In the genomic region with DNA sequence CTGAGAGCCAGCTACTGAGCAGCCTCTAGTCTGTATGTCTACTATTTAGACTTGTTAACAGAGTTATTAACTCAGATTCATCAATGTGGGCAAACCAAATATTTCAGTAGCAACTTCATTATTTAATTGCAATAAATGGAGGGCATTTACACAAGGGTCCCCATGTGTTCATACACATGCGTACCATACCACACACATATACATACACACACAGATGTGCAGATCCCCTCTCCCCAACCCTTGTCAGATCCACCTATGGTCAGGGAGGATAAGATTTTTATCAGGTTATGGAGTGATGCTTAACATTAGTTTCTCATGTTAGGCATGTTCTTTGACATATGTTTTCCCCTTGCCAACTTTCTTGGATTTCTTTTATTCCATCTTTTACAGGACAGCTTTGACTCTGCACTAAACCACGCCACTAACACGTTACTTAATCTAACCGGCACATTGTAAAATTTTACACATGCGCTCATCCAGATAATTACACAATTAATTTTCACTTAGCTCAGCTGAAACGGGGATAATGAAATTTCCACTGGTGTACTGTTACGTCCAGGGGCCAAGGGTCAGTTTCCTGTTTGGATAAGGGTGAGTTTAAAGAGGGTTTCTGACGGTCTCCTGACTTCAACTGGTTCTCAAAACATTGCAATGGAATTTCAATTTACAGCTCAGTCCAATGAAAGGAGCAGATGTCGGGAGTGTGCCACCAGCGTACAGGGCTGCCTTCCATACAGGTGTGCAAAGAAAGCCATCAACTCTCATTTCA, we compare ENCODE assay signal across 27 mouse cellular contexts.
DNase-seq lines count a peak whose midpoint lies in the region; ATAC-seq and TF ChIP-seq lines count a peak whose summit lies in the region.
"Had no signal": no experiment of that assay in that cellular context is flagged by ENCODE, and none has a peak within 500 bp of the region (broad histone marks: within the 10 kb centered on the region; RNA-seq: fewer than 3 reads in every experiment).

No protein-coding gene starts in this region.

- TF ChIP-seq CTCF in kidney, postnatal 0 days (IDR thresholded peaks at IDR 0.05; ENCODE audit: low read depth) = no peak
- no peak for TF ChIP-seq CTCF in hindbrain, postnatal 0 days (IDR thresholded peaks at IDR 0.05; ENCODE audit: low read depth)

- no peaks in the 10 kb centered on the region for H3K9me3 ChIP-seq in forebrain, embryonic 11.5 days (ENCODE audit: control insufficient read depth, low read length)
- H3K9me3 ChIP-seq in forebrain, embryonic 15.5 days = no peaks in the 10 kb centered on the region
- no peaks in the 10 kb centered on the region for H3K9me3 ChIP-seq in kidney, postnatal 0 days (replicated peaks; ENCODE audit: low read length)
- no peaks in the 10 kb centered on the region for H3K9me3 ChIP-seq in limb, embryonic 10.5 days (replicated peaks)
- no peaks in the 10 kb centered on the region for H3K9me3 ChIP-seq in hindbrain, postnatal 0 days (ENCODE audit: low read length)
- H3K9me3 ChIP-seq: forebrain, embryonic 10.5 days; heart, embryonic 15.5 days; hindbrain, embryonic 15.5 days; liver, embryonic 15.5 days; midbrain, embryonic 12.5 days; neural tube, embryonic 15.5 days; stomach, embryonic 15.5 days had no signal

- H3K4me3 ChIP-seq in forebrain, embryonic 11.5 days (ENCODE audit: low read depth, low read length) = no peak overlapping the region
- H3K4me3 ChIP-seq in forebrain, embryonic 15.5 days = no peak overlapping the region
- no peak overlapping the region for H3K4me3 ChIP-seq in kidney, postnatal 0 days (replicated peaks; ENCODE audit: low read depth, low read length)
- no peak overlapping the region for H3K4me3 ChIP-seq in limb, embryonic 10.5 days
- no peak overlapping the region for H3K4me3 ChIP-seq in hindbrain, postnatal 0 days (ENCODE audit: low read length)
- H3K4me3 ChIP-seq: forebrain, embryonic 10.5 days; gastrocnemius, adult 2 months; heart, embryonic 15.5 days; hindbrain, embryonic 15.5 days; layer of hippocampus, adult 2 months; liver, embryonic 15.5 days; midbrain, embryonic 12.5 days; neural tube, embryonic 15.5 days; stomach, embryonic 15.5 days had no signal

- no peaks in the 10 kb centered on the region for H3K4me1 ChIP-seq in forebrain, embryonic 11.5 days (replicated peaks; ENCODE audit: control insufficient read depth, insufficient read depth, low read length)
- H3K4me1 ChIP-seq in forebrain, embryonic 15.5 days = no peaks in the 10 kb centered on the region
- H3K4me1 ChIP-seq in kidney, postnatal 0 days (replicated peaks; ENCODE audit: insufficient read depth, low read length) = no peaks in the 10 kb centered on the region
- H3K4me1 ChIP-seq in limb, embryonic 10.5 days = peaks cover 40% of the 10 kb centered on the region
- no peaks in the 10 kb centered on the region for H3K4me1 ChIP-seq in hindbrain, postnatal 0 days (ENCODE audit: insufficient read depth, low read length)
- H3K4me1 ChIP-seq: heart, embryonic 15.5 days; hindbrain, embryonic 15.5 days; liver, embryonic 15.5 days; midbrain, embryonic 12.5 days; neural tube, embryonic 15.5 days; stomach, embryonic 15.5 days had no signal

- 0 out of 2 replicates have a peak, but pooled peaks have one; percentile 21 for ATAC-seq in forebrain, embryonic 11.5 days (replicated peaks; ENCODE audit: low FRiP score)
- no peak for ATAC-seq in forebrain, embryonic 15.5 days (replicated peaks)
- ATAC-seq in kidney, postnatal 0 days (replicated peaks; ENCODE audit: low FRiP score, low read depth) = no peak
- no peak for ATAC-seq in hindbrain, postnatal 0 days
- ATAC-seq: activated CD4-positive, CD25-positive, alpha-beta regulatory T cell, adult 4 months; intestine, postnatal 0 days had no signal

- H3K27me3 ChIP-seq in forebrain, embryonic 11.5 days (ENCODE audit: control insufficient read depth, insufficient read depth, low read length) = no peaks in the 10 kb centered on the region
- H3K27me3 ChIP-seq in forebrain, embryonic 15.5 days = no peaks in the 10 kb centered on the region
- no peaks in the 10 kb centered on the region for H3K27me3 ChIP-seq in kidney, postnatal 0 days (ENCODE audit: insufficient read depth, low read length)
- H3K27me3 ChIP-seq in limb, embryonic 10.5 days (ENCODE audit: low read depth, poor library complexity, severe bottlenecking) = peaks cover 38% of the 10 kb centered on the region
- no peaks in the 10 kb centered on the region for H3K27me3 ChIP-seq in hindbrain, postnatal 0 days (ENCODE audit: insufficient read depth, low read length)
- H3K27me3 ChIP-seq: heart, embryonic 15.5 days; hindbrain, embryonic 15.5 days; liver, embryonic 15.5 days; midbrain, embryonic 12.5 days; neural tube, embryonic 15.5 days; stomach, embryonic 15.5 days had no signal

- H3K4me2 ChIP-seq in forebrain, embryonic 11.5 days (ENCODE audit: low read depth, low read length, severe bottlenecking) = no peak overlapping the region
- H3K4me2 ChIP-seq in forebrain, embryonic 15.5 days (replicated peaks) = no peak overlapping the region
- no peak overlapping the region for H3K4me2 ChIP-seq in kidney, postnatal 0 days (ENCODE audit: low read length)
- H3K4me2 ChIP-seq in hindbrain, postnatal 0 days (ENCODE audit: low read depth, low read length) = no peak overlapping the region
- H3K4me2 ChIP-seq: heart, embryonic 15.5 days; hindbrain, embryonic 15.5 days; liver, embryonic 15.5 days; midbrain, embryonic 12.5 days; neural tube, embryonic 15.5 days; stomach, embryonic 15.5 days had no signal

- no peak overlapping the region for H3K9ac ChIP-seq in forebrain, embryonic 11.5 days (ENCODE audit: low read length)
- no peak overlapping the region for H3K9ac ChIP-seq in forebrain, embryonic 15.5 days (replicated peaks)
- no peak overlapping the region for H3K9ac ChIP-seq in kidney, postnatal 0 days (ENCODE audit: low read depth, low read length)
- no peak overlapping the region for H3K9ac ChIP-seq in hindbrain, postnatal 0 days (replicated peaks; ENCODE audit: low read length)
- H3K9ac ChIP-seq: heart, embryonic 15.5 days; hindbrain, embryonic 15.5 days; liver, embryonic 15.5 days; midbrain, embryonic 12.5 days; neural tube, embryonic 15.5 days; stomach, embryonic 15.5 days had no signal

- no peak for DNase-seq in forebrain, embryonic 11.5 days (ENCODE audit: low spot score)
- peak; percentile 29 for DNase-seq in kidney, postnatal 0 days (ENCODE audit: low spot score)
- DNase-seq in kidney, adult 8-10 months = no peak
- peak; percentile 35 for DNase-seq in limb, embryonic 10.5 days (ENCODE audit: low spot score)
- no peak for DNase-seq in thymus, postnatal 25 days
- no peak for DNase-seq in ovary, postnatal 10 days (ENCODE audit: low spot score)
- DNase-seq in hindbrain, postnatal 0 days (ENCODE audit: low spot score) = no peak
- DNase-seq: adrenal gland, adult 8-10 months; cerebellum, adult 11-12 months; cerebellum, postnatal 10 days; gastrocnemius, adult 2 months; heart, postnatal 36 days; layer of hippocampus, postnatal 36 days; liver; thymus, adult 18-20 months; thymus, postnatal 4 days had no signal

- no peaks in the 10 kb centered on the region for H3K36me3 ChIP-seq in forebrain, embryonic 11.5 days (ENCODE audit: control insufficient read depth, insufficient read depth, low read length)
- no peaks in the 10 kb centered on the region for H3K36me3 ChIP-seq in forebrain, embryonic 15.5 days
- H3K36me3 ChIP-seq in kidney, postnatal 0 days (ENCODE audit: insufficient read depth, low read length) = no peaks in the 10 kb centered on the region
- no peaks in the 10 kb centered on the region for H3K36me3 ChIP-seq in limb, embryonic 10.5 days
- H3K36me3 ChIP-seq in hindbrain, postnatal 0 days (ENCODE audit: insufficient read depth, low read length) = no peaks in the 10 kb centered on the region
- H3K36me3 ChIP-seq: forebrain, embryonic 10.5 days; heart, embryonic 15.5 days; hindbrain, embryonic 15.5 days; liver, embryonic 15.5 days; midbrain, embryonic 12.5 days; neural tube, embryonic 15.5 days; stomach, embryonic 15.5 days had no signal

- WGBS in forebrain, embryonic 11.5 days = 57% methylated on average over 10 of the region's 10 CpGs
- 62% methylated on average over 10 of the region's 10 CpGs for WGBS in forebrain, embryonic 15.5 days
- 13% methylated on average over 10 of the region's 10 CpGs for WGBS in kidney, postnatal 0 days
- 16% methylated on average over 10 of the region's 10 CpGs for WGBS in limb, embryonic 10.5 days
- WGBS in hindbrain, postnatal 0 days = 61% methylated on average over 10 of the region's 10 CpGs

- no peak overlapping the region for H3K27ac ChIP-seq in forebrain, embryonic 11.5 days (ENCODE audit: low read depth, low read length)
- H3K27ac ChIP-seq in forebrain, embryonic 15.5 days (replicated peaks) = no peak overlapping the region
- no peak overlapping the region for H3K27ac ChIP-seq in kidney, postnatal 0 days
- H3K27ac ChIP-seq in limb, embryonic 10.5 days = peak overlapping the region; percentile 46; the same call in 1 of the 2 replicates
- H3K27ac ChIP-seq in hindbrain, postnatal 0 days = no peak overlapping the region
- H3K27ac ChIP-seq: forebrain, embryonic 10.5 days; gastrocnemius, adult 2 months; heart, embryonic 15.5 days; hindbrain, embryonic 15.5 days; layer of hippocampus, adult 2 months; liver, embryonic 15.5 days; midbrain, embryonic 12.5 days; neural tube, embryonic 15.5 days; stomach, embryonic 15.5 days had no signal

Comparison
In these comparisons a context has a peak if more than half of its experiments do, and no peak if none do; other contexts are left out.
1. DNase-seq: peak in kidney, postnatal 0 days (single experiment) and limb, embryonic 10.5 days (single experiment); none in forebrain, embryonic 11.5 days (single experiment), kidney, adult 8-10 months (0 of 2), thymus, postnatal 25 days (single experiment), ovary, postnatal 10 days (single experiment) and hindbrain, postnatal 0 days (single experiment).